Mouse (Mus musculus): ENCODE measurements at regions not wholly inside any gene's neighbourhood (a gene's known extent, or its start where the extent isn't known, plus 50 kb on each side); places are given as distances from the start of the nearest gene placed in this dataset.

- DNase-seq (ENCODE audit: extremely low read depth, low read depth, low spot score) = no peak
Observed at GRCm38 (mm10) chr17:43214038-43214437, 56.1 kb upstream of the Adgrf1 start.

- DNase-seq (ENCODE audit: extremely low read depth, low read depth, low spot score) = no peak
Observed at GRCm38 (mm10) chr17:43219636-43220035, 50.5 kb upstream of the Adgrf1 start.
